Comparison of ENCODE assay signal across 10 mouse cellular contexts in genomic region chr4:141809850-141810464, GRCm38 (mm10). TPM values are rescaled to one million over a fixed set of nuclear protein-coding genes. Genes with fewer than 3 reads are reported as not detected.
A peak's percentile ranks its signal among the peaks of the same experiment; 100 is the strongest.
DNase-seq lines count a peak whose midpoint lies in the region; ATAC-seq and TF ChIP-seq lines count a peak whose summit lies in the region.
"Had no signal": no experiment of that assay in that cellular context is flagged by ENCODE, and none has a peak within 500 bp of the region (broad histone marks: within the 10 kb centered on the region; RNA-seq: fewer than 3 reads in every experiment).

No protein-coding gene starts in this region.

- ATAC-seq in lung, embryonic 14.5 days (ENCODE audit: insufficient read depth) = no peak; the same call in 1 of the 2 replicates
- ATAC-seq in megakaryocyte progenitor cell, adult 5-6 weeks (replicated peaks; ENCODE audit: poor library complexity) = peak; percentile 95

- peaks cover 89% of the 10 kb centered on the region for H3K36me3 ChIP-seq in lung, embryonic 14.5 days (ENCODE audit: insufficient read depth)

- H3K27me3 ChIP-seq in lung, embryonic 14.5 days (ENCODE audit: insufficient read depth, low read length) = no peaks in the 10 kb centered on the region

- no peaks in the 10 kb centered on the region for H3K9me3 ChIP-seq in lung, embryonic 14.5 days (ENCODE audit: low read depth, low read length)

- TF ChIP-seq CTCF in lung, embryonic 14.5 days (IDR thresholded peaks at IDR 0.05; ENCODE audit: low read depth) = peak; percentile 71

- peak; percentile 42 for DNase-seq in adrenal gland, postnatal 14 days
- DNase-seq in adrenal gland, postnatal 25 days = no peak
- peak; percentile 75 for DNase-seq in lung, embryonic 14.5 days
- DNase-seq in lung, postnatal 14 days = no peak
- peak; percentile 51 for DNase-seq in forelimb bud, embryonic 11.5 days (ENCODE audit: low read depth, low spot score)
- DNase-seq in thymus, postnatal 36 days = peak; percentile 22 to 32
- no peak for DNase-seq in heart, adult 8-10 months (ENCODE audit: low spot score)

- WGBS in lung, embryonic 14.5 days = 77% methylated on average over 8 of the region's 8 CpGs

- no peak overlapping the region for H3K27ac ChIP-seq in lung, embryonic 14.5 days (ENCODE audit: low read depth)

- H3K4me3 ChIP-seq in lung, embryonic 14.5 days (ENCODE audit: low read depth, low read length) = no peak overlapping the region

- H3K9ac ChIP-seq in lung, embryonic 14.5 days = no peak overlapping the region

- no peaks in the 10 kb centered on the region for H3K4me1 ChIP-seq in lung, embryonic 14.5 days (ENCODE audit: insufficient read depth)

- H3K4me2 ChIP-seq in lung, embryonic 14.5 days = no peak overlapping the region

RNA-seq across cellular contexts. Expression of gene Cela2a, which starts 16.0 kb away (rescaled TPM):
- 0.56 TPM in 1 of 2 replicates, not detected in the other for total RNA-seq in adrenal gland, postnatal 14 days (2021)
- total RNA-seq in adrenal gland, postnatal 25 days (2021) = 0.52 TPM in 1 of 2 replicates, not detected in the other
- not detected in 2 replicates for polyA plus RNA-seq in lung, embryonic 14.5 days (2014; fragmentation: Nextera tagmentation; extraction: Ambion mirVana)
- total RNA-seq in megakaryocyte progenitor cell, adult 5-6 weeks (2015) = not detected in 2 replicates
- total RNA-seq in megakaryocyte progenitor cell, adult 5-6 weeks (2017) = not detected in 2 replicates
- 1 to 10 TPM in 1 of 4 experiments, not detected in 3; 1.0 TPM for total RNA-seq in heart, adult 8-10 months (2022)
- total RNA-seq: heart, postnatal 14 days had no signal
- polyA plus RNA-seq: C2C12 had no signal

RNA-seq across cellular contexts. Expression of gene Casp9, which starts 16.5 kb away (rescaled TPM):
- total RNA-seq in adrenal gland, postnatal 14 days (2021) = 15.3 and 17.1 TPM in 2 replicates
- total RNA-seq in adrenal gland, postnatal 25 days (2021) = 21.3 and 32.3 TPM in 2 replicates
- 21.5 and 22.3 TPM in 2 replicates for polyA plus RNA-seq in lung, embryonic 14.5 days (2014; fragmentation: Nextera tagmentation; extraction: Ambion mirVana)
- 5.8 and 6.4 TPM in 2 replicates for total RNA-seq in megakaryocyte progenitor cell, adult 5-6 weeks (2015)
- total RNA-seq in megakaryocyte progenitor cell, adult 5-6 weeks (2017) = 8.1 and 9.3 TPM in 2 replicates
- total RNA-seq in heart, adult 8-10 months (2022) = 10 to 100 TPM in 2 of 4 experiments, 1 to 10 TPM in 2; 7.9 to 10.7 (median 10.0) TPM

RNA-seq across cellular contexts. Expression of gene Dnajc16, which starts 19.2 kb away (rescaled TPM):
- 16.6 and 20.7 TPM in 2 replicates for total RNA-seq in adrenal gland, postnatal 14 days (2021)
- 25.3 and 32.2 TPM in 2 replicates for total RNA-seq in adrenal gland, postnatal 25 days (2021)
- polyA plus RNA-seq in lung, embryonic 14.5 days (2014; fragmentation: Nextera tagmentation; extraction: Ambion mirVana) = 3.5 and 4.2 TPM in 2 replicates
- total RNA-seq in megakaryocyte progenitor cell, adult 5-6 weeks (2015) = 4.8 and 6.5 TPM in 2 replicates
- 5.9 and 6.4 TPM in 2 replicates for total RNA-seq in megakaryocyte progenitor cell, adult 5-6 weeks (2017)
- 10 to 100 TPM; 23.2 to 28.7 (median 25.0) TPM for total RNA-seq in heart, adult 8-10 months (2022)

RNA-seq across cellular contexts. Expression of gene Ctrc, which starts 36.2 kb away (rescaled TPM):
- not detected in 2 replicates for total RNA-seq in adrenal gland, postnatal 14 days (2021)
- not detected in 2 replicates for total RNA-seq in adrenal gland, postnatal 25 days (2021)
- polyA plus RNA-seq in lung, embryonic 14.5 days (2014; fragmentation: Nextera tagmentation; extraction: Ambion mirVana) = not detected in 2 replicates
- not detected in 2 replicates for total RNA-seq in megakaryocyte progenitor cell, adult 5-6 weeks (2015)
- total RNA-seq in megakaryocyte progenitor cell, adult 5-6 weeks (2017) = not detected in 2 replicates
- total RNA-seq in heart, adult 8-10 months (2022) = not detected
- total RNA-seq: heart, postnatal 14 days had no signal
- polyA plus RNA-seq: C2C12 had no signal

Comparison
In these comparisons a context has a peak if more than half of its experiments do, and no peak if none do; other contexts are left out.
1. DNase-seq: peak in adrenal gland, postnatal 14 days (single experiment), lung, embryonic 14.5 days (single experiment), forelimb bud, embryonic 11.5 days (single experiment) and thymus, postnatal 36 days (2 of 2); none in adrenal gland, postnatal 25 days (single experiment), lung, postnatal 14 days (single experiment) and heart, adult 8-10 months (single experiment).